Mouse (Mus musculus) central nervous system, embryonic 18 days (tissue): ENCODE results near the gene Guca2a. TPM values are rescaled to one million over a fixed set of nuclear protein-coding genes. Genes with fewer than 3 reads are reported as not detected.

ENCODE experiments used
- polyA plus RNA-seq: library from polyadenylated mRNA; depleted of rRNA; stranded (reverse); fragments of >200 nt; gene quantifications from 2 replicates; pipeline ENCODE4 v1.2.3, GENCODE M21; 2012; rRNA removed

The Guca2a gene
- 0.16 TPM in 1 of 2 replicates, not detected in the other for polyA plus RNA-seq

DNA sequence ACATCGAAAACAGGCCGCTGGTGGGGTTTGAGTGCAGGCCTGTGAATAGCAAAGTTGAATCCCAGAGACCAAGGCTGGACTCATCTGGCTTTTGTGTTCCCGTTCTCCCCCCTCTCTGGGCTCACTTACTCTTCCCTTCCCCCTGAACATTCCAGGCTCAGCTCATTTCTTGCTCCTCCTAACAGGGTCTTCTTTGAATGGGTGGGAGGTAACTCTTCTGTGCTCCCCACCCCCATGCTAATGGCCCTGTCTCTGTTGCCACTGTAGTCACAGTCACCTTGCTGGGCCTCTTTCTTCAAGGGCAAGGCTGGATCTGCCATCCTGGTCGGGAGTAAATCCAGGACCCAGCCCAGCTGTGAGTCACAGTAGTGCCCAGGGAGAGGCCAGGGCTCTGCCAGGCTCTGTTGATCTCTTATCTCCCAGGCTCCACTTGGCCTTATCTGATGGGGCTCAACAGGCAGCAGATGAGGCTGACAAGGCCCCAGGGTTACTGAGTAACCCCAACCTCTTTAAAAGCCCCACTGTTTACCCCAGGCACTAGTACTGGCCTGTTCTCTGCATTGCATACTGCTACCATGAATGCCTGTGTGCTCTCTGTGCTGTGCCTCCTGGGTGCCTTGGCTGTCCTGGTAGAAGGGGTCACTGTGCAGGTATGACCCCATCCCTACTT, at the start of gene Guca2a:
Gene Guca2a (plus strand): TSS at position 529 of the 670 bp plus-strand sequence.

DNA sequence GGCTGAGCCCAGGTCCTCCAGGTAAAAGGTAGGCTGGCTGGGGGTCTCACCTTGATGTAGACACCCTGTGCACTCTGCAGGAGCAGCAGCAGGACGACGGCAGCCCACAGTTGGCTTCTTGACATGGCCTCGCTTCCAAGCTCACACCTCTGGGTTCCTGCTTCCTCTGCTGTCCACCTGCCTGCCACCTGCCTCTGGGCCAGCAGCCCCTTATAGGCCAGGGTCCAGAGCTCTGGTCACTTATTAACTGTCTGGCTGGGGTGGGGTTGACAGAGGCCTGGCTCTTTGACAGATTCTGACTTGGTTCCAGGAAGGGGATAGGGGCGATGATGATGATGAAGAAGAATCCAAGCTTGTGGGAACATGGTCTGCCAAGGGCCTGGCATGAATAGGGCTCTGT, 21.2 kb downstream of the Guca2a start, which contains the start of gene Guca2b:
Gene Guca2b (minus strand): TSS at position 224 of the 400 bp plus-strand sequence.

Other genes with a start within 250 kb of the Guca2a start
- gene Ccdc30, start 222.2 kb upstream of the Guca2a start, polyA plus RNA-seq: 13.4 and 13.5 TPM in 2 replicates
- gene Ppcs, start 215.3 kb upstream of the Guca2a start, polyA plus RNA-seq: 10.5 and 10.8 TPM in 2 replicates
- 0.25 and 0.44 TPM in 2 replicates for gene Zmynd12, start 214.9 kb upstream of the Guca2a start, polyA plus RNA-seq
- gene Rimkla, start 145.1 kb upstream of the Guca2a start, polyA plus RNA-seq: 21.0 and 21.6 TPM in 2 replicates
- gene Foxj3, start 100.7 kb upstream of the Guca2a start, polyA plus RNA-seq: 41.1 and 45.4 TPM in 2 replicates
- gene Frg2f1, start 98.2 kb upstream of the Guca2a start, polyA plus RNA-seq: 13.9 and 15.2 TPM in 2 replicates
- not detected in 2 replicates for gene Guca2b, start 21.2 kb downstream of the Guca2a start, polyA plus RNA-seq
- gene Hivep3, start 96.1 kb downstream of the Guca2a start, polyA plus RNA-seq: 22.1 and 23.4 TPM in 2 replicates